Mouse (Mus musculus) limb, embryonic 11.5 days (tissue): Measurements from ENCODE around the gene Ccin. TPM values are rescaled to one million over a fixed set of nuclear protein-coding genes. Genes with fewer than 3 reads are reported as not detected.

Experiments used
- ATAC-seq: fragments of 200-750 bp; cut with Nextera tagmentation; 2 replicates; pipeline ENCODE4 v1.8.0; 2017; ENCODE audit warnings: low read depth; ENCODE audit not compliant: insufficient number of reproducible peaks, low FRiP score, low TSS enrichment
- DNase-seq: peaks from one replicate; pipeline ENCODE4 v3.0.0-alpha.2; 2015; ENCODE audit warnings: low spot score
- H3K27ac ChIP-seq: fragments of 300-500 bp; sonication (generic); replicated peaks from 2 replicates; pipeline ENCODE4 v1.5.1; 2014; ENCODE audit warnings: low read depth, mild to moderate bottlenecking, low read length
- H3K27me3 ChIP-seq: fragments of 300-500 bp; sonication (generic); 2 replicates; pipeline ENCODE4 v1.6.1; 2014; ENCODE audit warnings: mild to moderate bottlenecking, low read length, mixed read lengths; ENCODE audit not compliant: control insufficient read depth, insufficient read depth
- H3K36me3 ChIP-seq: fragments of 300-500 bp; sonication (generic); 2 replicates; pipeline ENCODE4 v1.6.1; 2014; ENCODE audit warnings: mild to moderate bottlenecking, low read length, moderate library complexity, mixed read lengths; ENCODE audit not compliant: control insufficient read depth, insufficient read depth
- H3K4me1 ChIP-seq: fragments of 300-500 bp; sonication (generic); 2 replicates; pipeline ENCODE4 v1.6.1; 2014; ENCODE audit warnings: low read length, mixed read lengths; ENCODE audit not compliant: control insufficient read depth, insufficient read depth
- H3K4me2 ChIP-seq: fragments of 300-500 bp; sonication (generic); 2 replicates; pipeline ENCODE4 v1.6.1; 2014; ENCODE audit warnings: low read depth, mild to moderate bottlenecking, moderate library complexity; ENCODE audit not compliant: severe bottlenecking
- H3K4me3 ChIP-seq: fragments of 300-500 bp; sonication (generic); 2 replicates; pipeline ENCODE4 v1.5.1; 2014; ENCODE audit warnings: low read depth, low read length
- H3K9ac ChIP-seq: fragments of 300-500 bp; sonication (generic); 2 replicates; pipeline ENCODE4 v1.6.1; 2014; ENCODE audit warnings: mild to moderate bottlenecking, low read length
- H3K9me3 ChIP-seq: fragments of 300-500 bp; sonication (generic); 2 replicates; pipeline ENCODE4 v1.6.1; 2016; ENCODE audit warnings: low read length; ENCODE audit not compliant: control insufficient read depth
- WGBS: fragments of 180-500 bp; shearing (Covaris S2); extraction: QIAGEN DNeasy Blood & Tissue Kit; methylation state at CpG from one replicate; pipeline ENCODE4 v1.1.7; 2014; 5-methylcytosine and 5-hydroxymethylcytosine counted together
- polyA plus RNA-seq: library from polyadenylated mRNA; unstranded; fragments of >200 nt; fragmentation: Nextera tagmentation; extraction: Ambion mirVana; gene quantifications from 2 replicates; pipeline ENCODE4 v1.2.1, GENCODE M21; 2014

Ccin gene
- polyA plus RNA-seq = not detected in 2 replicates

GRCm38 (mm10) chr4:43983181-43983580, at the start of gene Ccin:
Ccin (plus strand) TSS chr4:43983483.
- ATAC-seq (no peak), DNase-seq (no peak)
- WGBS = 85% methylated on average over 11 of the region's 11 CpGs
- H3K4me1 ChIP-seq = peaks cover 12% of the 10 kb centered on the region
- no peaks in the 10 kb centered on the region for H3K27me3 ChIP-seq
- H3K36me3 ChIP-seq = no peaks in the 10 kb centered on the region
- peak within 1 kb of the TSS; percentile 55 for H3K4me2 ChIP-seq
- H3K4me3 ChIP-seq = peak within 1 kb of the TSS; percentile 19
- peak within 1 kb of the TSS; percentile 71 for H3K9ac ChIP-seq
- H3K27ac ChIP-seq = 0 out of 2 replicates have a peak within 1 kb of the TSS, but pooled peaks have one; percentile 39
- no peaks in the 10 kb centered on the region for H3K9me3 ChIP-seq

GRCm38 (mm10) chr4:43936186-43936585, 47.1 kb upstream of the Ccin start:
- Histone ChIP-seq H3K27ac (no peak overlapping the region), H3K36me3 (peaks cover 6% of the 10 kb centered on the region; the same call in 1 of the 2 replicates), H3K9ac (no peak overlapping the region), H3K9me3 (no peaks in the 10 kb centered on the region), H3K27me3 (no peaks in the 10 kb centered on the region), H3K4me1 (no peaks in the 10 kb centered on the region), H3K4me3 (no peak overlapping the region), H3K4me2 (no peak overlapping the region)
- WGBS = 89% methylated on average over 4 of the region's 4 CpGs
- ATAC-seq = no peak
- DNase-seq = no peak

GRCm38 (mm10) chr4:43936749-43937674, 46.3 kb upstream of the Ccin start:
- Histone ChIP-seq H3K4me3 (no peak overlapping the region), H3K9me3 (no peaks in the 10 kb centered on the region), H3K4me2 (no peak overlapping the region), H3K4me1 (no peaks in the 10 kb centered on the region), H3K36me3 (peaks cover 4% of the 10 kb centered on the region; the same call in 1 of the 2 replicates), H3K27me3 (no peaks in the 10 kb centered on the region), H3K9ac (no peak overlapping the region), H3K27ac (no peak overlapping the region)
- 82% methylated on average over 14 of the region's 14 CpGs for WGBS
- ATAC-seq (no peak), DNase-seq (no peak)

- Histone ChIP-seq H3K4me1 (no peaks in the 10 kb centered on the region), H3K9ac (no peak overlapping the region), H3K4me2 (no peak overlapping the region), H3K9me3 (no peaks in the 10 kb centered on the region), H3K36me3 (peaks cover 5% of the 10 kb centered on the region; the same call in 1 of the 2 replicates), H3K27me3 (no peaks in the 10 kb centered on the region), H3K27ac (no peak overlapping the region), H3K4me3 (no peak overlapping the region)
- no peak for ATAC-seq
- DNase-seq = no peak
- 93% methylated on average over 5 of the region's 5 CpGs for WGBS
Measured at GRCm38 (mm10) chr4:43941315-43941714, 42.0 kb upstream of the Ccin start.

GRCm38 (mm10) chr4:43942421-43942820, 40.9 kb upstream of the Ccin start:
- ATAC-seq = no peak
- H3K27ac ChIP-seq = no peak overlapping the region
- 85% methylated on average over 8 of the region's 8 CpGs for WGBS

GRCm38 (mm10) chr4:43947571-43947970, 35.7 kb upstream of the Ccin start:
- no peak for ATAC-seq
- Histone ChIP-seq H3K27ac (no peak overlapping the region), H3K4me2 (no peak overlapping the region), H3K4me3 (no peak overlapping the region), H3K9me3 (no peaks in the 10 kb centered on the region), H3K36me3 (0 out of 2 replicates have a peak, but pooled peaks cover 3% of the 10 kb centered on the region), H3K4me1 (no peaks in the 10 kb centered on the region), H3K9ac (no peak overlapping the region), H3K27me3 (no peaks in the 10 kb centered on the region)
- no peak for DNase-seq
- WGBS = 96% methylated on average over 2 of the region's 2 CpGs

More at GRCm38 (mm10) chr4:43942421-43942820, 40.9 kb upstream of the Ccin start:
- Histone ChIP-seq H3K27me3 (no peaks in the 10 kb centered on the region), H3K4me2 (no peak overlapping the region), H3K4me1 (no peaks in the 10 kb centered on the region), H3K4me3 (no peak overlapping the region), H3K9me3 (no peaks in the 10 kb centered on the region), H3K9ac (no peak overlapping the region), H3K36me3 (peaks cover 5% of the 10 kb centered on the region; the same call in 1 of the 2 replicates)
- DNase-seq = no peak

- peak; percentile 97 for DNase-seq
- Histone ChIP-seq H3K4me2 (peak within 1 kb of the TSS; percentile 81), H3K4me1 (peaks cover 14% of the 10 kb centered on the region; the same call in 1 of the 2 replicates), H3K27ac (peak within 1 kb of the TSS; percentile 49), H3K9me3 (no peaks in the 10 kb centered on the region), H3K4me3 (peak within 1 kb of the TSS; percentile 60), H3K9ac (peak within 1 kb of the TSS; percentile 63), H3K27me3 (no peaks in the 10 kb centered on the region), H3K36me3 (no peaks in the 10 kb centered on the region)
- peak; percentile 93 for ATAC-seq
- 0% methylated on average over 45 of the region's 45 CpGs for WGBS
Measured at GRCm38 (mm10) chr4:43957292-43957845, 25.9 kb upstream of the Ccin start, which contains the start of gene Glipr2. Glipr2 (plus strand) TSS chr4:43957401.

GRCm38 (mm10) chr4:43957846-43958461, 25.3 kb upstream of the Ccin start:
- H3K4me1 ChIP-seq = peaks cover 14% of the 10 kb centered on the region; the same call in 1 of the 2 replicates
- H3K36me3 ChIP-seq = no peaks in the 10 kb centered on the region
- H3K27ac ChIP-seq = peak overlapping the region; percentile 49
- whole genome bisulfite sequencing = under 1% methylated on average over 26 of the region's 26 CpGs
- ATAC-seq = peak; percentile 63
- peak; percentile 85 for DNase-seq
- H3K4me3 ChIP-seq = peak overlapping the region; percentile 60
- peak overlapping the region; percentile 63 for H3K9ac ChIP-seq
- no peaks in the 10 kb centered on the region for H3K27me3 ChIP-seq
- H3K4me2 ChIP-seq = peak overlapping the region; percentile 81
- no peaks in the 10 kb centered on the region for H3K9me3 ChIP-seq
